Comparison of ENCODE assay signal across 8 mouse cellular contexts in genomic region chr3:89764119-89764724, GRCm38 (mm10). TPM values are rescaled to one million over a fixed set of nuclear protein-coding genes. Genes with fewer than 3 reads are reported as not detected.
DNase-seq lines count a peak whose midpoint lies in the region; ATAC-seq lines count a peak whose summit lies in the region.

Chrnb2 (minus strand) TSS chr3:89764632.

- peak; percentile 82 for DNase-seq in adrenal gland, postnatal 25 days
- DNase-seq in embryo, embryonic 11 days: peak; percentile 91
- peak; percentile 76 to 86 for DNase-seq in gastrocnemius, postnatal 4 days (ENCODE audit: low spot score in 2 of 2)
- DNase-seq in left cerebral cortex, postnatal 4 days: peak; percentile 74
- peak; percentile 84 for DNase-seq in midbrain, embryonic 10.5 days (ENCODE audit: low spot score)
- peak; percentile 61 for DNase-seq in right cerebral cortex, postnatal 25 days
- no peak for DNase-seq in adipocyte (ENCODE audit: low spot score)

- no peaks in the 10 kb centered on the region for H3K9me3 ChIP-seq in midbrain, embryonic 10.5 days (replicated peaks)

- ATAC-seq in inflammation-experienced regulatory T-cells, adult 6 months: peak; percentile 60

- H3K4me3 ChIP-seq in midbrain, embryonic 10.5 days: peak within 1 kb of the TSS; percentile 56

- peaks cover 34% of the 10 kb centered on the region for H3K4me1 ChIP-seq in midbrain, embryonic 10.5 days

- under 1% methylated on average over 36 of the region's 36 CpGs for WGBS in midbrain, embryonic 10.5 days

- peaks cover 24% of the 10 kb centered on the region for H3K27me3 ChIP-seq in midbrain, embryonic 10.5 days (ENCODE audit: low read depth, poor library complexity, severe bottlenecking)

- intact Hi-C loops in left cerebral cortex, postnatal 4 days (cut with DNase I): no loop called here

- H3K27ac ChIP-seq in midbrain, embryonic 10.5 days (replicated peaks): peak within 1 kb of the TSS; percentile 74

- no peaks in the 10 kb centered on the region; the same call in 1 of the 2 replicates for H3K36me3 ChIP-seq in midbrain, embryonic 10.5 days

RNA-seq across cellular contexts. Expression of gene Chrnb2, which starts in this region (rescaled TPM):
- 3.3 and 4.8 TPM in 2 replicates for total RNA-seq in adrenal gland, postnatal 25 days (2021)
- total RNA-seq in gastrocnemius, postnatal 4 days (2021): under 1 TPM; 0.23 to 0.27 TPM
- polyA plus RNA-seq in inflammation-experienced regulatory T-cells, adult 6 months (2017; shearing (Covaris generic)): 1 to 10 TPM; 1.2 to 2.4 (median 1.9) TPM
- total RNA-seq in left cerebral cortex, postnatal 4 days (2021): 10 to 100 TPM; 28.4 to 29.2 TPM
- 5.9 and 11.3 TPM in 2 replicates for polyA plus RNA-seq in midbrain, embryonic 10.5 days (2016; fragmentation: Nextera tagmentation; extraction: Ambion mirVana)

Comparison
In these comparisons a context has a peak if more than half of its experiments do, and no peak if none do; other contexts are left out.
1. Peak in DNase-seq in gastrocnemius, postnatal 4 days; RNA of the gene not detected or under 1 TPM.